ENCODE assay signal across 25 mouse cellular contexts in genomic region chr7:109690101-109690500, GRCm38 (mm10). TPM values are rescaled to one million over a fixed set of nuclear protein-coding genes. Genes with fewer than 3 reads are reported as not detected.
DNase-seq lines count a peak whose midpoint lies in the region; ATAC-seq and TF ChIP-seq lines count a peak whose summit lies in the region.
"Had no signal": no experiment of that assay in that cellular context is flagged by ENCODE, and none has a peak within 500 bp of the region (broad histone marks: within the 10 kb centered on the region; RNA-seq: fewer than 3 reads in every experiment).

No protein-coding gene starts in this region.

- TF ChIP-seq CTCF in hindbrain, postnatal 0 days (IDR thresholded peaks at IDR 0.05; ENCODE audit: low read depth) = peak; percentile 52
- TF ChIP-seq CTCF in lung, embryonic 14.5 days (IDR thresholded peaks at IDR 0.05; ENCODE audit: low read depth) = peak; percentile 61
- TF ChIP-seq CTCF in kidney, adult 2 months (conservative IDR thresholded peaks at IDR 0.05; ENCODE audit: insufficient read depth, insufficient read length, low read depth, low read length) = no peak

- no peak overlapping the region for H3K4me2 ChIP-seq in hindbrain, postnatal 0 days (ENCODE audit: low read depth, low read length)
- H3K4me2 ChIP-seq in hindbrain, embryonic 16.5 days (ENCODE audit: low read length) = no peak overlapping the region
- no peak overlapping the region for H3K4me2 ChIP-seq in lung, embryonic 14.5 days
- no peak overlapping the region for H3K4me2 ChIP-seq in myocyte (ENCODE audit: low read depth)
- H3K4me2 ChIP-seq: heart, embryonic 12.5 days; limb, embryonic 13.5 days; midbrain, embryonic 11.5 days; neural tube, embryonic 12.5 days had no signal

- no peak overlapping the region for H3K9ac ChIP-seq in hindbrain, postnatal 0 days (replicated peaks; ENCODE audit: low read length)
- no peak overlapping the region for H3K9ac ChIP-seq in hindbrain, embryonic 16.5 days (ENCODE audit: low read depth, low read length)
- H3K9ac ChIP-seq in lung, embryonic 14.5 days = no peak overlapping the region
- H3K9ac ChIP-seq: heart, embryonic 12.5 days; limb, embryonic 13.5 days; neural tube, embryonic 12.5 days had no signal

- no peak for TF ChIP-seq POLR2A in myocyte (IDR thresholded peaks at IDR 0.05; ENCODE audit: insufficient read length, low read depth)
- TF ChIP-seq POLR2A in kidney, adult 2 months (IDR thresholded peaks at IDR 0.05; ENCODE audit: low read depth, low read length) = no peak

- 88% methylated on average over 3 of the region's 3 CpGs for WGBS in hindbrain, postnatal 0 days
- 90% methylated on average over 3 of the region's 3 CpGs for WGBS in hindbrain, embryonic 16.5 days
- WGBS in lung, embryonic 14.5 days = 85% methylated on average over 3 of the region's 3 CpGs
- 94% methylated on average over 3 of the region's 3 CpGs for WGBS in kidney, adult 2 months

- H3ac ChIP-seq in myocyte (ENCODE audit: control insufficient read depth, insufficient read length) = no peak overlapping the region

- ATAC-seq in hindbrain, postnatal 0 days = no peak
- ATAC-seq in hindbrain, embryonic 16.5 days = no peak
- no peak for ATAC-seq in lung, embryonic 14.5 days (ENCODE audit: insufficient read depth)

- H3K9me3 ChIP-seq in hindbrain, postnatal 0 days (ENCODE audit: low read length) = no peaks in the 10 kb centered on the region
- no peaks in the 10 kb centered on the region for H3K9me3 ChIP-seq in hindbrain, embryonic 16.5 days (ENCODE audit: control insufficient read depth, low read length)
- H3K9me3 ChIP-seq in lung, embryonic 14.5 days (ENCODE audit: low read depth, low read length) = no peaks in the 10 kb centered on the region
- H3K9me3 ChIP-seq: embryonic facial prominence, embryonic 10.5 days; heart, embryonic 12.5 days; limb, embryonic 13.5 days; neural tube, embryonic 12.5 days had no signal

- no peaks in the 10 kb centered on the region for H3K79me2 ChIP-seq in myocyte (ENCODE audit: control insufficient read depth, insufficient read depth)

- no peak overlapping the region for H3K27ac ChIP-seq in hindbrain, postnatal 0 days
- H3K27ac ChIP-seq in hindbrain, embryonic 16.5 days (ENCODE audit: low read depth, low read length) = no peak overlapping the region
- H3K27ac ChIP-seq in lung, embryonic 14.5 days (ENCODE audit: low read depth) = no peak overlapping the region
- no peak overlapping the region for H3K27ac ChIP-seq in kidney, adult 2 months (ENCODE audit: insufficient read depth, low read depth, low read length)
- H3K27ac ChIP-seq: embryonic facial prominence, embryonic 10.5 days; limb, embryonic 13.5 days; neural tube, embryonic 12.5 days had no signal

- no peaks in the 10 kb centered on the region for H3K27me3 ChIP-seq in hindbrain, postnatal 0 days (ENCODE audit: insufficient read depth, low read length)
- H3K27me3 ChIP-seq in hindbrain, embryonic 16.5 days (replicated peaks; ENCODE audit: control insufficient read depth, insufficient read depth, low read length) = no peaks in the 10 kb centered on the region
- H3K27me3 ChIP-seq in lung, embryonic 14.5 days (ENCODE audit: insufficient read depth, low read length) = no peaks in the 10 kb centered on the region
- no peaks in the 10 kb centered on the region for H3K27me3 ChIP-seq in myocyte (ENCODE audit: control insufficient read depth, insufficient read depth, insufficient read length)
- H3K27me3 ChIP-seq in kidney, adult 2 months (replicated peaks; ENCODE audit: control insufficient read depth, insufficient read depth, low read length) = no peaks in the 10 kb centered on the region
- H3K27me3 ChIP-seq: heart, embryonic 12.5 days; limb, embryonic 13.5 days; neural tube, embryonic 12.5 days had no signal

- H3K4me3 ChIP-seq in hindbrain, postnatal 0 days (ENCODE audit: low read length) = no peak overlapping the region
- no peak overlapping the region for H3K4me3 ChIP-seq in hindbrain, embryonic 16.5 days (ENCODE audit: low read length)
- H3K4me3 ChIP-seq in lung, embryonic 14.5 days (ENCODE audit: low read depth, low read length) = no peak overlapping the region
- H3K4me3 ChIP-seq in myocyte = no peak overlapping the region
- no peak overlapping the region for H3K4me3 ChIP-seq in kidney, adult 2 months (ENCODE audit: insufficient read depth, low read depth, low read length)
- H3K4me3 ChIP-seq: embryonic facial prominence, embryonic 10.5 days; heart, embryonic 12.5 days; limb, embryonic 13.5 days; neural tube, embryonic 12.5 days had no signal

- no peak for DNase-seq in hindbrain, postnatal 0 days (ENCODE audit: low spot score)
- no peak for DNase-seq in lung, embryonic 14.5 days
- DNase-seq in lung, postnatal 36 days = no peak
- DNase-seq in ZHBTc4 (ENCODE audit: low read depth, low spot score) = peak; percentile 42
- no peak for DNase-seq in kidney, adult 2 months
- DNase-seq: cerebellum, adult 2 months; gastrocnemius, postnatal 14 days; kidney, adult 8-10 months; lung, postnatal 4 days; right cerebral cortex, postnatal 4 days; thymus, postnatal 4 days had no signal

- no peaks in the 10 kb centered on the region for H3K36me3 ChIP-seq in hindbrain, postnatal 0 days (ENCODE audit: insufficient read depth, low read length)
- H3K36me3 ChIP-seq in hindbrain, embryonic 16.5 days (ENCODE audit: control insufficient read depth, insufficient read depth, low read length) = no peaks in the 10 kb centered on the region
- H3K36me3 ChIP-seq in lung, embryonic 14.5 days (ENCODE audit: insufficient read depth) = no peaks in the 10 kb centered on the region
- H3K36me3 ChIP-seq in myocyte (ENCODE audit: control insufficient read depth, insufficient read depth) = no peaks in the 10 kb centered on the region
- H3K36me3 ChIP-seq in kidney, adult 2 months (ENCODE audit: control insufficient read depth, insufficient read depth, low read length) = no peaks in the 10 kb centered on the region
- H3K36me3 ChIP-seq: embryonic facial prominence, embryonic 10.5 days; heart, embryonic 12.5 days; limb, embryonic 13.5 days; neural tube, embryonic 12.5 days had no signal

- H3K4me1 ChIP-seq in hindbrain, postnatal 0 days (ENCODE audit: insufficient read depth, low read length) = no peaks in the 10 kb centered on the region
- no peaks in the 10 kb centered on the region; the same call in 1 of the 2 replicates for H3K4me1 ChIP-seq in hindbrain, embryonic 16.5 days (ENCODE audit: control insufficient read depth, insufficient read depth, low read depth, low read length)
- H3K4me1 ChIP-seq in lung, embryonic 14.5 days (ENCODE audit: insufficient read depth) = peaks cover 4% of the 10 kb centered on the region; the same call in 1 of the 2 replicates
- no peaks in the 10 kb centered on the region for H3K4me1 ChIP-seq in kidney, adult 2 months (ENCODE audit: control insufficient read depth, insufficient read depth, low read length)
- H3K4me1 ChIP-seq: neural tube, embryonic 12.5 days had no signal

TF ChIP-seq in myocyte, 11 proteins besides CTCF, POLR2A, EP300 and RAD21:
- 0 out of 2 replicates have a peak, but pooled peaks have one; percentile 15 for TF ChIP-seq CEBPB (IDR thresholded peaks at IDR 0.05; ENCODE audit: insufficient read depth, poor library complexity, severe bottlenecking)
- TF ChIP-seq USF1 (IDR thresholded peaks at IDR 0.05; ENCODE audit: low read depth) = no peak

RNA-seq across cellular contexts. Expression of gene St5, which starts 13.3 kb away (rescaled TPM):
- total RNA-seq in hindbrain, postnatal 0 days (2014; rRNA removed) = 29.7 and 34.0 TPM in 2 replicates
- polyA plus RNA-seq in hindbrain, postnatal 0 days (2015; fragmentation: Nextera tagmentation; extraction: Ambion mirVana) = 21.0 and 21.2 TPM in 2 replicates
- 21.3 and 27.5 TPM in 2 replicates for polyA plus RNA-seq in hindbrain, embryonic 16.5 days (2015; fragmentation: Nextera tagmentation; extraction: Ambion mirVana)
- polyA plus RNA-seq in lung, embryonic 14.5 days (2014; fragmentation: Nextera tagmentation; extraction: Ambion mirVana) = 67.4 and 68.6 TPM in 2 replicates
- polyA plus RNA-seq in myocyte (2012; fragmentation: generic; extraction: Trizol) = 34.1 TPM
- polyA plus RNA-seq in kidney, adult 2 months (2012; rRNA removed) = 39.5 and 47.6 TPM in 2 replicates

RNA-seq across cellular contexts. Expression of gene Akip1, which starts 13.4 kb away (rescaled TPM):
- 1.5 and 9.9 TPM in 2 replicates for total RNA-seq in hindbrain, postnatal 0 days (2014; rRNA removed)
- polyA plus RNA-seq in hindbrain, postnatal 0 days (2015; fragmentation: Nextera tagmentation; extraction: Ambion mirVana) = 15.9 and 16.7 TPM in 2 replicates
- 16.7 and 17.7 TPM in 2 replicates for polyA plus RNA-seq in hindbrain, embryonic 16.5 days (2015; fragmentation: Nextera tagmentation; extraction: Ambion mirVana)
- polyA plus RNA-seq in lung, embryonic 14.5 days (2014; fragmentation: Nextera tagmentation; extraction: Ambion mirVana) = 32.4 and 33.7 TPM in 2 replicates
- 17.8 TPM for polyA plus RNA-seq in myocyte (2012; fragmentation: generic; extraction: Trizol)
- polyA plus RNA-seq in kidney, adult 2 months (2012; rRNA removed) = 24.7 and 29.8 TPM in 2 replicates

RNA-seq across cellular contexts. Expression of gene BC051019, which starts 33.5 kb away (rescaled TPM):
- 0.68 TPM in 1 of 2 replicates, not detected in the other for total RNA-seq in hindbrain, postnatal 0 days (2014; rRNA removed)
- polyA plus RNA-seq in hindbrain, postnatal 0 days (2015; fragmentation: Nextera tagmentation; extraction: Ambion mirVana) = 0.63 and 0.67 TPM in 2 replicates
- polyA plus RNA-seq in hindbrain, embryonic 16.5 days (2015; fragmentation: Nextera tagmentation; extraction: Ambion mirVana) = 0.28 and 0.31 TPM in 2 replicates
- 0.38 TPM in 1 of 2 replicates, not detected in the other for polyA plus RNA-seq in lung, embryonic 14.5 days (2014; fragmentation: Nextera tagmentation; extraction: Ambion mirVana)
- polyA plus RNA-seq in myocyte (2012; fragmentation: generic; extraction: Trizol) = 33.3 TPM
- polyA plus RNA-seq in kidney, adult 2 months (2012; rRNA removed) = 0.08 TPM in 1 of 2 replicates, not detected in the other
- total RNA-seq: adrenal gland, postnatal 4 days; gastrocnemius, postnatal 14 days; heart, postnatal 25 days; left cerebral cortex, postnatal 10 days; monocyte, adult 5-6 weeks had no signal
- polyA plus RNA-seq: forebrain, embryonic 11.5 days; heart, embryonic 12.5 days; midbrain, embryonic 11.5 days; neural tube, embryonic 12.5 days had no signal

RNA-seq across cellular contexts. Expression of gene Ascl3, which starts 41.4 kb away (rescaled TPM):
- total RNA-seq in hindbrain, postnatal 0 days (2014; rRNA removed) = not detected in 2 replicates
- polyA plus RNA-seq in hindbrain, postnatal 0 days (2015; fragmentation: Nextera tagmentation; extraction: Ambion mirVana) = 0.44 TPM in 1 of 2 replicates, not detected in the other
- 0.47 and 0.54 TPM in 2 replicates for polyA plus RNA-seq in hindbrain, embryonic 16.5 days (2015; fragmentation: Nextera tagmentation; extraction: Ambion mirVana)
- 0.38 TPM in 1 of 2 replicates, not detected in the other for polyA plus RNA-seq in lung, embryonic 14.5 days (2014; fragmentation: Nextera tagmentation; extraction: Ambion mirVana)
- polyA plus RNA-seq in myocyte (2012; fragmentation: generic; extraction: Trizol) = 0.24 TPM
- 0.92 and 1.6 TPM in 2 replicates for polyA plus RNA-seq in kidney, adult 2 months (2012; rRNA removed)
- total RNA-seq: adrenal gland, postnatal 4 days; gastrocnemius, postnatal 14 days; heart, postnatal 25 days; layer of hippocampus, postnatal 10 days; left cerebral cortex, postnatal 10 days had no signal
- polyA plus RNA-seq: embryonic facial prominence, embryonic 10.5 days; heart, embryonic 12.5 days; limb, embryonic 13.5 days; liver, embryonic 16.5 days; neural tube, embryonic 12.5 days had no signal

Comparison
In these comparisons a context has a peak if more than half of its experiments do, and no peak if none do; other contexts are left out.
1. RNA of gene BC051019, which starts 33.5 kb away (polyA plus RNA-seq): 33.3 TPM in myocyte (single experiment); 0.63 to 0.67 TPM in hindbrain, postnatal 0 days, 0.28 to 0.31 TPM in hindbrain, embryonic 16.5 days, 0.38 TPM in lung, embryonic 14.5 days and 0.08 TPM in kidney, adult 2 months; every median in the first group is over 10 times any median in the second.